Mouse (Mus musculus) heart, postnatal 4 days (tissue): Measurements from ENCODE around the gene Dolpp1. TPM values are rescaled to one million over a fixed set of nuclear protein-coding genes. Genes with fewer than 3 reads are reported as not detected.

Experiments used
- DNase-seq: peaks from one replicate; pipeline ENCODE4 v3.0.0; 2021
- total RNA-seq, 2 experiments: library from RNA; stranded (reverse); gene quantifications; 2 replicates each; pipeline ENCODE4 v1.2.3; 2021

Dolpp1 gene
- total RNA-seq = 10 to 100 TPM; 14.2 to 14.6 TPM

DNA sequence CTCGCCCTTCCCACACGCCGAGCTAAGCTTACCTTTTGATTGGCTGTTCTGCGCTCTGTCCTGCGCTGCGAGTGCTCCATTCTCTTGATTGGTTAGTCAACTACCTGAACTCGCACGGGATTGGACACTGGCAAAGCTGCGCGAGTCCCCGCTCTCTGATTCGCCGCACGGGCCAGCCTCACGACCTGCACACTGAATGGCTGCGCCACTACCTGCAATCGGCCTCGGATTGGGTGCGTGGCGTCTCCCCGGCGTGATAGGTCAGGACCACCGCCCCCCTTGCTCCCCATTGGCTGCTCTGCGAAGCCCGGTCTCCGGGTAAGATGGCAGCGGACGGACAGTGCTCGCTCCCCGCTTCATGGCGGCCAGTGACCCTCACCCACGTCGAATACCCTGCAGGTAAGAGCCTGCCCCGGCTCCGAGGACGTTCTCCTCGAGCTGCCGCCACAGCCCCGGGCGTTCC is at the start of gene Dolpp1:
Gene Dolpp1, plus strand, starts transcription at position 141 of the 463 bp plus-strand sequence.
- DNase-seq = peak; percentile 96

DNA sequence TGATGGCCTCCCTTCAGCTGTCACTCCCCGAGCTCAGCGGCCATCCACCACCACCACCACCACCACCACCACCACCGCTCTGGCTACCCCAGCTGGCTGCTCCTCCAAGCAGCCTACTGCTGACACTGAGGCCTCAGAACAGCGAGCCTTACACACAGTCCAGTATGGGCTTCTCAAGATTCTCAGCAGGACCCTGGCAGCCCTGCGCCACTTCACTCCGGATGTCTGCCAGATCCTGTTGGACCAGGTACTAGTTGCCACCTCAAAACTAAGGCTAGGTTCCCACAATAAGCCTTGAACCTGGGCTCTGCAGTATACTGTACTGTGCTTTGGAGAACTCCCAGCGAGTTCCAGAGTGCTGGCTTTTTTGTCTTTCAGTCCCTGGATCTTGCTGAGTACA is 49.5 kb upstream of the Dolpp1 start:
- DNase-seq = no peak

DNA sequence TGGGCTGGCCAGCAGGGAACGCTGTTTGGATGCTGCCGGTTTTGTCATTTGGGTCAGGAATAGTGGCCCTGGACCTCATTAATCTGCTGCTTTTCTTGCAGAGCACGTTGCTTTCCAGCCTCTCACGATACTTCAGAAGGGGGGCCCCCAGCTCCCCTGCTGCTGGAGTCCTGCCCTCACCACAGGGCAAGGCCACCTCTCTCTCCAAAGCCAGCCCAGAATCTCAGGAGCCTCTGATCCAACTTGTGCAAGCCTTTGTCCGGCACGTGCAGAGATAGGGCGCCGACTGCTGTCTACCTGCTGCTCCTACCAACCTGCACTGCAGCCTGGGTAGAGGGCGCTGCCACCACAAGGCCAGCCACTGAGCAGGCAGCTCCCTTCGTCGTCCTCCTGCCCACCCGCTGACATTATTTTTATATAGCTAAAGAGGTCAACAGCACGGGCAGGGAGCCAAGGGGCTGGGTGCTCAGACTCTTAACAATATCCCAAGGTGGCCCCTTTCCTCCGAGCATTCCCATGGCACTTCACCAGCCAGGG is 48.4 kb upstream of the Dolpp1 start:
- peak; percentile 85 for DNase-seq

DNA sequence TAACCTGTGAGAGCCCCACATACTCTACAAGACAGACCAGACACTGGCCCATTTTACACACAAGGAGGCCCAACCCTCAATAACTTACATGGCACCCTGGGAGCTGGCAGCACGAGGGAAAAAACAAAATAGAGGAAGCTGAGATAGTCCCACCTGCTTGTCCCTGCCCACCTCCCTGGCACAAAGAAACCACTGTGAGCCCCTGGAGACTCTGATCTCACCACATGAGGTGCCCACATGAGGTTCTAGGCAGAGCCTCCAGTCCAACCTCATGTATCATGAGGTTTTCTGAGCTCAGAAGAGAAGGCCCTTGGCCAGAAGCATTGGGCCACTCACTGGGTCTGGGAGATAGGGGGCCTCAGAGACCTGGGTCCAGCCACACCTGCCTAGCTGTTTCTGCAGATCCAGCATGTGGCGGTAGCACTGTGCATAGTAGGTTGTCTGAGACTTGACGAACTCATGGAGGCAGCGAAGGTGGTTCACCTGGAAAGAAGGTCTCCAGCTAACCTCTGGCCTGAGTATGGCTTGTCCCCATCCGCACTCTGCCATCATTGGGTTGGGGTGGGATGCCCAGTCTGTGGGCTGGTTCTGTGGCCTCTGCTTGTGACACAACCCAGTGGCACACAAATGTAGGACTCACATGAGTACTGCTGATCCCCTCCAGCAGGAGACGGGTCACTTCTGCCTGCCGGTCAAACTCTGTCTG is 45.9 kb upstream of the Dolpp1 start:
- no peak for DNase-seq

GRCm38 (mm10) chr2:30349196-30349595 is 42.9 kb upstream of the Dolpp1 start:
- no peak for DNase-seq

DNA sequence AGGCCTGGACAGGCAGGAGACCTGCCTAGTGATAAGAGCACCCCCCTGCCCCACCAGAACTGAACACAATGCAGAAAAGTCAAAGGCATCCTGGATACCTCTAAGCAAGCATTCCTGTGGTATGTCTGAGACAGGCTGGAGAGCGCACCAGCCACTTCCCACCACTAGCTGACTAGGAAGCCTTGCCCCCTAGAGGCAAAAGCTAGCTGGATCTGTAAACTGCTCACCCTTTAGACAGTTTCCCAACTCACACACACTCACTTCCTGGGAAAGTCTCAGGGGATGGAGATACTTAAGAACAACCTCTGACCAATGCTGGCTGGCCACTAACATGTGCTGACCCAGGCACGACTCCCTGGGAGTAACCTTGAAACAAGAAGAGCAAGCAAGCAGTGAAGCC is 40.9 kb upstream of the Dolpp1 start:
- no peak for DNase-seq

GRCm38 (mm10) chr2:30355861-30356260 is 36.2 kb upstream of the Dolpp1 start:
- no peak for DNase-seq

DNA sequence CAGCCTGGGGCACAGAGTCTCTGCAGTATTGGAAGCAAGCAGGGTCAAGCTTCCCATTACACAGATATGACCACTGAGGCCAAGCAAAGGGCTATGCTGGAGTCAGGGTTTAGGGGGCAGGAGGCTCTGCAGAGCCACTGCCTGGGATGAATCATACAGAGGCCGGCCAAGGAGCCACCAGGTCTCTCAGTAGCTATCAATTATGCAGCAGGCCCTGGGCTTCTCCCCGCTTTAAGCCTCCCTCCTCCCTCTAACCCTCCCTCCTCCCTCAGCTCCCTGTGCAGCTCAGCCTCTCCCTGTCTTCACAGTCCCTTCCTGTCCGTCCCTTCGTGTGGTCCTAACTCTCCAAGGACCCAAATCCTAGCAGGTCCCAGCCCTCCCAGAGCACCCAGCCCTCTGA is 35.8 kb upstream of the Dolpp1 start:
- no peak for DNase-seq

- no peak for DNase-seq
Observed at GRCm38 (mm10) chr2:30356906-30357305, 35.1 kb upstream of the Dolpp1 start.

DNA sequence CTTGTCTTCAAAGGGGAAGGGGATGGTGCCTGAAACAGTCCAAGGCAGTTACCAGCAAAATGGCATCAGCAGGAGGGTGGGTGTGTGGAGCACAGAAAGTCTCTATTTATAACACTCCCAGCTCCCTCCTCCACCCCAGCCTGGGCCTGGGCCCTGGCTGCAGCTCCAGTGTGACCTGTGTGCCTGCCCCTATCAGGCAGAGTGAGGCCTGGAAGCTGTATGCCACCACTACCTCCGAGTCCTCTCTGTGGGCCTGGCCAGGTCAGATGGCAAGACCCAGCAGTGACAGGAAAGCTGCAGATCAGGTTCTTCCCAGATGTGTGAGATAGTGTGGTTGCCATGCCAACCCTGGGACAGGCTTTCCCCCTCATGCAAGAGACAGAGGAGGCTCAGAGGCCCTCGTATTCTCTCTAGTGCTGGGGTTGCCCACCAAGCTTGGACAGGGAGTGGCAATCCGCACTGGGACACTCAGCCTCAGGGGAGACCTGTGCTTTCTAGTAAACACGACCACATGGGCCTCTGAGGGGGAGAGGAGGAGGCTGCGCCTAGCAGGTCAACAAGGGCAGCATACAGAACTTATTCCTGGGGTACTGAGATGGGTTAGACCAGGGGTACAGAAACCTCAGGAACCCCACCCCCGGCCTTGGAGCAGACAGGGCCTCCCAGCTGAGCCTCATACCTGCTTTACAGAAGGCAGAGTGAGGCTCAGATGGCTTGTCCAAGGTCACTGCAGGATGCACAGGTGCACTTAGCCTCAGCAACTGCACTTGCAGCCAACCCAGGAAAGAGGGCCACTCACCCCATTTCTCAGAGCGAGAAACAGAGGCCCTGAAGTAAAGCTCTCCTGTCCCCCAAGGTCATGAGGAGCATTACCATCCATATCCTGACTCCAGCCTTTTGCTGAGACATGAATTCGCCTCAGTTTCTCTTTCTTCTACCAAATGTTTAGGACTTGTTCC is 34.2 kb upstream of the Dolpp1 start:
- DNase-seq = no peak

- peak; percentile 91 for DNase-seq
Observed at GRCm38 (mm10) chr2:30358533-30359531, 33.2 kb upstream of the Dolpp1 start, which contains the start of gene Sh3glb2. Gene Sh3glb2, minus strand, starts transcription at chr2:30359337.

DNA sequence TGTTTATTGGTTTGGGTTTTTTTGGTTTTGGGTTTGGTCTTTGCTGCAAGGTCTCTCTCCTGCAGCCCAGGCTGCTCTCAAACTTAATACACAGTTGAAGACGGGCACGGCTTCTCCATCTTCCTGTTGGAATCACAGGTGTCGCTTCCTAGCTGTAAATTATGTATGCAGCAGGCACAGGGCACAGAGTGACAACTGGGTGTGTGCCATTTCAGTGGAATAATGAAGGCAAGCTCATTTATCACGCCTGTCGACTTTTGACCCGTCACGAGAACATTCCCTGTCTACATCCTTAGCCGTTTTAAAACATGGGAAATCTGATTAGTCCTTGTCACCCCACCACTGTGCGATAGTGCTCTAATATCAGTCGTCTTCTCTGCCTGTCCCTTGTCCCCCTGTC is 31.4 kb upstream of the Dolpp1 start:
- no peak for DNase-seq

- no peak for DNase-seq
Observed at GRCm38 (mm10) chr2:30362865-30363264, 29.2 kb upstream of the Dolpp1 start.

DNA sequence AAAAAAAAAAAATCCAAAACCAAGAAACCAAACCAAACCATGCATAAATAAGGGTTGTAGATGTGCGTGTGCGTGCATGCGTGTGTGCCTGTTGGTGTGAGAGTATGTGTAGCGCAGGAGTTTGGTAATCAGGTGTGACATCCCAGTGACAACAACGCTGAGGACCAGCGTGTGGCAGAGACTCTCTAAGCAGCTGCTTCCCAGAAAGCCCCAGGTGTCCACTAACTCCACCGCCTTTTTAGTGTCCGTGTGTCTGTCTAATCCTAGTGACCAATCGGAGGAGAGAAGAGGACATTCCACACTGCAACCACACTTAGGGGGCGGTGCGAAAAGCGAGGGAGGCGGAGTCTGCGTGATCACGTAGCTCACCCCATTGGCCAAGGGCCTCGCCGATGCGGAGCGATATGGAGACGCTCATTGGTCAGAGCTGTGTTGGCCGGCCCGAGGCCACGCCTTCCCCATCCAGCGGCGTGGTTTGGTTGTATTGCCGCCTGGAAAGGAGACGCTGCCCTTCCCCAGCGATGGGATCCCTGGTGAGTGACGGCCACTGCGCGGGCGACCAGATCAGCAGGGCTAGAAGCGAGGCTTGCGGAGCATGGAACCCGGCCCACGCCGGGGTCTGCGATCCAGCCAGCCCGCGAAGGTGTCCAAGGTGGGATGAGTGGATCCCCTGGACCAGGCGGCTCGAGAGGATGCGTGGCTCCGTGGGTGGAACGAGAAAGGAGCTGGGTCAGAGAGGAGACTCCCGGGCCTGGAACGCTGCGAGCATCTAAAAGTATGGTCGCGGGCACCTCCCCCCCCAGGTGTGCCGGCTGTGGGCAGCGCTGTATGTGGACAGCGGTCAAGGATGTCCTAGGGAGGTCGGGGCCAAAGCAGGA is 28.0 kb upstream of the Dolpp1 start, which contains the start of gene Miga2:
Gene Miga2, plus strand, starts transcription at position 461 of the 878 bp plus-strand sequence.
- peak; percentile 99 for DNase-seq

DNA sequence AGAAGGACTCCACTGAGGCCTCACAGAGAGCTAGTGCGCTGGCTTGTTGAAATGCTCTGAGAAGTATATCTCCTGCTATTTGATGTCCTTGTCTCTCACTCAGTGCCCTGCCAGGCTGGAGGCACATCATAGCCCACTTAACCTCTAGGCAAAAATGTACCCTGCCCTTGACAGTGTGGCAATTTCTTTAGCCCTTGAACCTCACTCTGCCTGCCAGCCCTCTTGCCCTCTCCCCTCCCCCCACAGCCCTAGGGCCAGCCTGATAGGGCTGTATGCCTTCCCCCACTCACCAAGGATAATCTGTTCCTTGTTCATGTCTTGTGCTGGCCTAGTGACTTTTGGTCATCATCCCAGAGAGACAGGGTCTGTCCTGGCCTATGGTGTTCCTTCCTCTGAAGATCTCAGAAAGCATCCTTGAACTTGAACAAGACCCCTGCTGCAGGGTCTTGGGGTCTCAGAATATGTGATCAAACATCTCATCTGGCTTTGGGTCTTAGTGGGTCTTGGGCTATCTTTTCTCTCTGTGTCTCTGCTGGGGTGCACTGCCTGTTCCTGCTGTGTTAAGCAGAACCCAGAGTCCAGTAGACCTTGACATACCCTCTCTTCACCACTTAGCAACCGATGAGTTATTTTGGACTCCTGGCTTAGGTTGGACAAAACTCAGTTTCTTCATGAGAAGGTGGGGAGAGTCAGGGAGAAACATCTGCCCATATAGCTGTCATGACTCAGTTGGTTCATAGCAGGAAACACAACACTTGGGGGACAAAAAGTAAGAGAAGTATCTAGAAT is 26.6 kb upstream of the Dolpp1 start:
- no peak for DNase-seq

GRCm38 (mm10) chr2:30366203-30366602 is 25.9 kb upstream of the Dolpp1 start:
- peak; percentile 44 for DNase-seq

GRCm38 (mm10) chr2:30371544-30371943 is 20.5 kb upstream of the Dolpp1 start:
- DNase-seq = no peak

DNA sequence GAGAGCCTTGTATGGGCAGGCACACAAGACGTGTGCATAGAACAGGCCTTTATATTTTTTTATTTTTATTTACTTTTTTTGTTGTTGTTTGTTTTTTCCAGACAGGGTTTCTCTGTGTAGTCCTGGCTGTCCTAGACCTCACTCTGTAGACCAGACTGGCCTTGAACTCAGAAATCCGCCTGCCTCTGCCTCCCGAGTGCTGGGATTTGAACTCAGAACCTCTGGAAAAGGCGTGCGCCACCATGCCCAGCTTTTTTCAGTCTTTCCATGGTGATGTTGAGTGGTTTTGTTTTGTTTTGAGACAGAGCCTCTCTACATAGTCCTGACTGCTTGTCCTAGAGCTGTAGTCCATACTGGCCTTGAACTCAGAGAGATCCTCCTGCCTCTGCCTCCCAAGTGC is 19.3 kb upstream of the Dolpp1 start:
- DNase-seq = no peak

DNA sequence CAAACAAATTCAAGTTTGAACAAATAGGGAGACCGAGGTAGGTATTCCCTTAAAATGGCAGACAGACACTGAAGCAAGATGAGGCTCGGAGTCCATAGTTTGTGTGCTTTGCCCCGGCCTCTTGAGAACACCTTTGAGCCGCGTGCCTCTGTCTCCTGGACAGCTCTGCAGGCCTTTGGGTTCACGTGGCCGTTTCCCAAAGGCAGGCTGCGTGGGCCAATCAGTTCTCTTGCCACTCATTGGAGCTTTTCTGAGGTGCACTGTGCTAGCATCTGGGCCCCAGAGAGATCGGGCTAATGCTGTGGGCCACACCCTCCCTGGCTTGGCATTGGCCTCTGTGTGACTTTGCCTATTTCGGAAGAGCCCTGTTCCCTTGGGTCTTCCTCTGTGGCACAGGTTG is 16.2 kb upstream of the Dolpp1 start:
- no peak for DNase-seq

DNA sequence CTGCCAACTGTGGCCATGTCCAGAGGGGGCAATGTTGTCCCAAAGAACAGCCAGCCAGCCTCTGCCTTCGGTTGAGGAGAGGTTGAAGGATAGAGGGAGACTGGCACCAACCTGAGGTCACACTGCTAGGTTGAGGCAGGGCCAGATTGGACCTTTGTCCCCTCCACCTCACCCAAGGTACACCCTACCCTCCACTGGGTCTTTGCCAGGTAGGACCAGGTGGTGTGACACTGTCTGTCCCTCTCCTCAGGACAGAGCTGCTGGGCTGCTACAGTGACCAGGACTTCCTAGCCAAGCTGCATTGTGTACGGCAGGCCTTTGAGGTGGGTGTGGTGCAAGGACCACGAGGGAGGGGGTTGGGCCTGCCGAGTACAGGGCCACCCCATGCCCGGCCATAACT is 14.3 kb upstream of the Dolpp1 start:
- no peak for DNase-seq
